In the genomic region with DNA sequence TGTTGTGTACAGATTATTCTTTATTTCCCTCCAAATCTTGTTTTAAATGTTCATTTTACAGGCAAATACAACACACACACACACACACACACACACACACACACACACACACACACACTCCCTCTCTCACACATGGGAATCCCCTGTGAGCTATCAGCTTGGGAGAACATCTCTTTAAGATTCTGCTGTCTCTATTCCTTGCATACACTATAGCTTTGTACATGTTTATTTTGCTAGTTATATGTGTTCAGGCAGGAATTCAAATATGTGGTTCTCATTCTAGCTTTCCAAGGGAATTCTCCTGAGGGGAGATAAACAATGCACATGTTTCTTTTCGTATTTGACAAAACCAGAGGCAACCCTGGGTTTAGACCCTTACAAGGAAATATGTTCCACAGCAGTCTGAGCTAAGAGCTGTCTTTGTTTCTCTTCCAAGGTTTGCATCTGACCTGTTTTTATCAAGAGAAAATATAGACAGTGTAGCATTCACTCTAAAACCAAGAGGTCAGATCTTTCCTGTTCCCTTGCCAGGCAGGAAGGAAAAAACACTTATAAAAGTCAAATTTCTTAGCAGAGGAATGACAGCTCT, we compare ENCODE assay signal across 16 mouse cellular contexts.
A peak's percentile ranks its signal among the peaks of the same experiment; 100 is the strongest.
DNase-seq lines count a peak whose midpoint lies in the region; ATAC-seq lines count a peak whose summit lies in the region.
"Had no signal": no experiment of that assay in that cellular context is flagged by ENCODE, and none has a peak within 500 bp of the region (broad histone marks: within the 10 kb centered on the region; RNA-seq: fewer than 3 reads in every experiment).

No protein-coding gene starts in this region.

- no peak for ATAC-seq in monocyte, adult 5-6 weeks (replicated peaks; ENCODE audit: insufficient number of reproducible peaks, low FRiP score, low TSS enrichment, poor library complexity, severe bottlenecking)
- ATAC-seq: activated CD4-positive, CD25-positive, alpha-beta regulatory T cell, adult 4 months; liver, embryonic 12.5 days; lung, postnatal 0 days had no signal

- peak; percentile 2 to 3 for DNase-seq in heart, adult 9 months (ENCODE audit: low spot score in 2 of 2)
- DNase-seq in heart, postnatal 36 days, result no peak
- DNase-seq in kidney, adult 9 months, result peak; percentile 2
- no peak for DNase-seq in kidney, adult 11 months
- peak; percentile 45 for DNase-seq in NIH3T3 (ENCODE audit: low read depth)
- peak; percentile 16 for DNase-seq in kidney, postnatal 10 days
- DNase-seq in right cerebral cortex, postnatal 10 days (ENCODE audit: low spot score in 2 of 2), result no peak
- DNase-seq: adrenal gland, postnatal 36 days; cerebellum, postnatal 10 days; embryo, embryonic 11 days; gastrocnemius, postnatal 36 days; thymus, postnatal 25 days had no signal

- intact Hi-C loops in heart, postnatal 36 days (cut with DNase I), result no loop called here

Comparison
In these comparisons a context has a peak if more than half of its experiments do, and no peak if none do; other contexts are left out.
1. DNase-seq: peak in heart, adult 9 months (2 of 2), kidney, adult 9 months (single experiment), NIH3T3 (single experiment) and kidney, postnatal 10 days (single experiment); none in heart, postnatal 36 days (0 of 2), kidney, adult 11 months (single experiment) and right cerebral cortex, postnatal 10 days (0 of 2).